Mouse (Mus musculus) testis, adult 2 months (tissue): ENCODE results near the gene Icosl.

Source experiments
- CTCF ChIP-seq: fragments of 200-500 bp; IDR thresholded peaks from 2 replicates; pipeline ENCODE4 v1.5.1; 2012; ENCODE audit warnings: low read depth, mild to moderate bottlenecking, inconsistent platforms, low read length, moderate library complexity; ENCODE audit not compliant: control insufficient read depth, insufficient read depth, insufficient replicate concordance
- POLR2A ChIP-seq: fragments of 200-500 bp; IDR thresholded peaks from 2 replicates; pipeline ENCODE4 v1.6.1; 2012; ENCODE audit warnings: low read depth, mild to moderate bottlenecking, inconsistent platforms, low read length, moderate library complexity; ENCODE audit not compliant: control insufficient read depth

GRCm38 (mm10) chr10:78043406-78043836, 25.7 kb upstream of the Icosl start, which contains the start of gene Aire:
- TF ChIP-seq CTCF (peak; percentile 89; the same call in 1 of the 2 replicates), POLR2A (no peak)
